ENCODE assay signal across 22 mouse cellular contexts in genomic region chr10:70455886-70456305, GRCm38 (mm10). TPM values are rescaled to one million over a fixed set of nuclear protein-coding genes. Genes with fewer than 3 reads are reported as not detected.
DNase-seq lines count a peak whose midpoint lies in the region; ATAC-seq and TF ChIP-seq lines count a peak whose summit lies in the region.
"Had no signal": no experiment of that assay in that cellular context is flagged by ENCODE, and none has a peak within 500 bp of the region (broad histone marks: within the 10 kb centered on the region; RNA-seq: fewer than 3 reads in every experiment).

No protein-coding gene starts in this region.

- no peak for TF ChIP-seq CTCF in forebrain, postnatal 0 days (IDR thresholded peaks at IDR 0.05; ENCODE audit: low read depth)
- TF ChIP-seq CTCF in lung, adult 2 months (IDR thresholded peaks at IDR 0.05; ENCODE audit: insufficient read depth, low read length), result no peak

- H3K4me3 ChIP-seq in forebrain, postnatal 0 days (ENCODE audit: low read depth, low read length), result no peak overlapping the region
- no peak overlapping the region for H3K4me3 ChIP-seq in forebrain, embryonic 14.5 days (ENCODE audit: low read depth, low read length)
- no peak overlapping the region for H3K4me3 ChIP-seq in lung, adult 2 months (replicated peaks; ENCODE audit: extremely low read depth, low read depth, low read length)
- no peak overlapping the region for H3K4me3 ChIP-seq in midbrain, embryonic 11.5 days (ENCODE audit: low read depth, low read length)
- H3K4me3 ChIP-seq: forebrain, embryonic 12.5 days; gastrocnemius, adult 2 months; limb, embryonic 10.5 days; neural tube, embryonic 15.5 days had no signal

- no peaks in the 10 kb centered on the region for H3K4me1 ChIP-seq in forebrain, postnatal 0 days (ENCODE audit: insufficient read depth)
- no peaks in the 10 kb centered on the region for H3K4me1 ChIP-seq in forebrain, embryonic 14.5 days (ENCODE audit: control insufficient read depth, insufficient read depth, low read length)
- H3K4me1 ChIP-seq in lung, adult 2 months (ENCODE audit: control insufficient read depth, insufficient read depth, low read length), result no peaks in the 10 kb centered on the region
- H3K4me1 ChIP-seq in midbrain, embryonic 11.5 days (ENCODE audit: control insufficient read depth, insufficient read depth, low read length), result no peaks in the 10 kb centered on the region
- H3K4me1 ChIP-seq: forebrain, embryonic 12.5 days; neural tube, embryonic 15.5 days had no signal

- H3K9me3 ChIP-seq in forebrain, postnatal 0 days (ENCODE audit: low read length), result no peaks in the 10 kb centered on the region
- H3K9me3 ChIP-seq in forebrain, embryonic 14.5 days (replicated peaks; ENCODE audit: control insufficient read depth, low read length), result no peaks in the 10 kb centered on the region
- no peaks in the 10 kb centered on the region for H3K9me3 ChIP-seq in midbrain, embryonic 11.5 days (ENCODE audit: control insufficient read depth, low read length)
- H3K9me3 ChIP-seq: forebrain, embryonic 12.5 days; limb, embryonic 10.5 days; neural tube, embryonic 15.5 days had no signal

- no peaks in the 10 kb centered on the region for H3K27me3 ChIP-seq in forebrain, postnatal 0 days (ENCODE audit: insufficient read depth, low read length)
- no peaks in the 10 kb centered on the region for H3K27me3 ChIP-seq in forebrain, embryonic 14.5 days (replicated peaks; ENCODE audit: control insufficient read depth, insufficient read depth, low read length)
- no peaks in the 10 kb centered on the region for H3K27me3 ChIP-seq in midbrain, embryonic 11.5 days (ENCODE audit: control insufficient read depth, insufficient read depth, low read length)
- H3K27me3 ChIP-seq: forebrain, embryonic 12.5 days; neural tube, embryonic 15.5 days had no signal

- no peak for TF ChIP-seq POLR2A in lung, adult 2 months (IDR thresholded peaks at IDR 0.05; ENCODE audit: borderline replicate concordance, extremely low read depth, low read depth, low read length)

- peak; percentile 47; the same call in 1 of the 2 replicates for ATAC-seq in forebrain, postnatal 0 days
- ATAC-seq in forebrain, embryonic 14.5 days, result no peak
- peak; percentile 89 for ATAC-seq in frontal cortex, adult (ENCODE audit: low TSS enrichment)
- ATAC-seq in midbrain, embryonic 11.5 days (ENCODE audit: low FRiP score), result no peak
- ATAC-seq: hindbrain, postnatal 0 days had no signal

- intact Hi-C loops in left cerebral cortex, postnatal 4 days (cut with DNase I), result no loop called here

- H3K27ac ChIP-seq in forebrain, postnatal 0 days (ENCODE audit: low read depth, low read length), result no peak overlapping the region
- no peak overlapping the region for H3K27ac ChIP-seq in forebrain, embryonic 14.5 days (ENCODE audit: low read depth, low read length)
- no peak overlapping the region for H3K27ac ChIP-seq in midbrain, embryonic 11.5 days (ENCODE audit: low read depth, low read length)
- H3K27ac ChIP-seq: forebrain, embryonic 12.5 days; gastrocnemius, adult 2 months; hindbrain, postnatal 0 days; limb, embryonic 10.5 days; neural tube, embryonic 15.5 days; stomach, postnatal 0 days had no signal

- 69% methylated on average over 8 of the region's 8 CpGs for WGBS in forebrain, postnatal 0 days
- WGBS in forebrain, embryonic 14.5 days, result 94% methylated on average over 8 of the region's 8 CpGs
- 75% methylated on average over 8 of the region's 8 CpGs for WGBS in lung, adult 2 months
- WGBS in midbrain, embryonic 11.5 days, result 95% methylated on average over 8 of the region's 8 CpGs

- peaks cover 27% of the 10 kb centered on the region for H3K36me3 ChIP-seq in forebrain, postnatal 0 days (ENCODE audit: insufficient read depth)
- H3K36me3 ChIP-seq in forebrain, embryonic 14.5 days (ENCODE audit: control insufficient read depth, insufficient read depth, low read length), result peaks cover 26% of the 10 kb centered on the region
- H3K36me3 ChIP-seq in midbrain, embryonic 11.5 days (ENCODE audit: control insufficient read depth, insufficient read depth, low read length), result peaks cover 2% of the 10 kb centered on the region; the same call in 1 of the 2 replicates

- H3K4me2 ChIP-seq in forebrain, postnatal 0 days (ENCODE audit: low read depth), result no peak overlapping the region
- H3K4me2 ChIP-seq in forebrain, embryonic 14.5 days (ENCODE audit: low read length), result no peak overlapping the region
- no peak overlapping the region for H3K4me2 ChIP-seq in midbrain, embryonic 11.5 days
- H3K4me2 ChIP-seq: forebrain, embryonic 12.5 days; liver, embryonic 11.5 days; neural tube, embryonic 15.5 days had no signal

- no peak overlapping the region for H3K9ac ChIP-seq in forebrain, postnatal 0 days
- H3K9ac ChIP-seq in forebrain, embryonic 14.5 days (ENCODE audit: low read length), result no peak overlapping the region
- no peak overlapping the region for H3K9ac ChIP-seq in midbrain, embryonic 11.5 days (ENCODE audit: low read length)
- H3K9ac ChIP-seq: forebrain, embryonic 12.5 days; neural tube, embryonic 15.5 days had no signal

- peak; percentile 30 for DNase-seq in forebrain, postnatal 0 days
- DNase-seq in forebrain, embryonic 14.5 days (ENCODE audit: low spot score), result no peak
- DNase-seq in lung, postnatal 25 days (ENCODE audit: low spot score), result peak; percentile 18
- DNase-seq in lung, adult 2 months, result no peak
- peak; percentile 17 for DNase-seq in left cerebral cortex, postnatal 4 days
- no peak for DNase-seq in ovary, postnatal 36 days (ENCODE audit: low spot score)
- DNase-seq in midbrain, embryonic 11.5 days (ENCODE audit: low spot score, missing footprints), result no peak
- DNase-seq: adrenal gland, postnatal 10 days; cerebellum, adult 2 months; gastrocnemius, adult 2 months; heart, adult 18-20 months; heart, postnatal 4 days; kidney, adult 18-20 months; kidney, postnatal 25 days; thymus, postnatal 25 days had no signal

RNA-seq across cellular contexts. Expression of gene Fam13c, which starts 15.6 kb away (rescaled TPM):
- 7.4 and 9.6 TPM in 2 replicates for total RNA-seq in forebrain, postnatal 0 days (2014; rRNA removed)
- polyA plus RNA-seq in forebrain, postnatal 0 days (2015; fragmentation: Nextera tagmentation; extraction: Ambion mirVana), result 16.8 and 23.8 TPM in 2 replicates
- 20.8 and 25.3 TPM in 2 replicates for polyA plus RNA-seq in forebrain, embryonic 14.5 days (2014; fragmentation: Nextera tagmentation; extraction: Ambion mirVana)
- polyA plus RNA-seq in lung, adult 2 months (2012; rRNA removed), result 5.8 and 8.0 TPM in 2 replicates
- total RNA-seq in left cerebral cortex, postnatal 4 days (2021), result 10 to 100 TPM; 41.3 to 42.4 TPM
- 18.6 and 19.3 TPM in 2 replicates for polyA plus RNA-seq in midbrain, embryonic 11.5 days (2014; fragmentation: Nextera tagmentation; extraction: Ambion mirVana)

Comparison
In these comparisons a context has a peak if more than half of its experiments do, and no peak if none do; other contexts are left out.
1. ATAC-seq: peak in forebrain, postnatal 0 days (single experiment) and frontal cortex, adult (single experiment); none in forebrain, embryonic 14.5 days (single experiment) and midbrain, embryonic 11.5 days (single experiment).
2. DNase-seq: peak in forebrain, postnatal 0 days (single experiment), lung, postnatal 25 days (single experiment) and left cerebral cortex, postnatal 4 days (single experiment); none in forebrain, embryonic 14.5 days (single experiment), lung, adult 2 months (single experiment), ovary, postnatal 36 days (single experiment) and midbrain, embryonic 11.5 days (single experiment).